Mouse (Mus musculus) spleen, adult 2 months (tissue): Measurements from ENCODE around the gene Olfr1371. TPM values are rescaled to one million over a fixed set of nuclear protein-coding genes. Genes with fewer than 3 reads are reported as not detected.
"Not testable (repeated sequence)": the region's sequence is repeated elsewhere in the genome, so short reads cannot be mapped to it uniquely, and the experiment has no call there.

Experiments used
- DNase-seq, 2 experiments: peaks; one replicate each; pipeline versions ENCODE4 v3.0.0 to v3.0.0-alpha.2; 2012 to 2021; ENCODE audit warnings: low spot score in 2 of 2, low read depth in 1 of 2
- H3K27ac ChIP-seq: fragments of 200-500 bp; 2 replicates; pipeline ENCODE4 v1.5.1; 2012; ENCODE audit warnings: low read length, inconsistent platforms; ENCODE audit not compliant: insufficient read depth
- H3K27me3 ChIP-seq: fragments of 200-500 bp; 2 replicates; pipeline ENCODE4 v1.6.1; 2012; ENCODE audit warnings: mild to moderate bottlenecking, moderate library complexity, low read length, inconsistent platforms; ENCODE audit not compliant: control insufficient read depth, insufficient read depth
- H3K36me3 ChIP-seq: fragments of 200-500 bp; 2 replicates; pipeline ENCODE4 v1.6.1; 2012; ENCODE audit warnings: mild to moderate bottlenecking, low read length, inconsistent platforms; ENCODE audit not compliant: control insufficient read depth, insufficient read depth
- H3K4me1 ChIP-seq: fragments of 200-500 bp; 2 replicates; pipeline ENCODE4 v1.6.1; 2011; ENCODE audit warnings: inconsistent platforms; ENCODE audit not compliant: control insufficient read depth, insufficient read depth, insufficient read length
- H3K4me3 ChIP-seq: fragments of 200-500 bp; 2 replicates; pipeline ENCODE4 v1.5.1; 2011; ENCODE audit warnings: mild to moderate bottlenecking, inconsistent platforms; ENCODE audit not compliant: insufficient read depth, insufficient read length; ENCODE audit errors: extremely low read depth
- CTCF ChIP-seq: fragments of 200-500 bp; IDR thresholded peaks from 2 replicates; pipeline ENCODE4 v1.5.1; 2011; ENCODE audit warnings: mild to moderate bottlenecking, inconsistent platforms; ENCODE audit not compliant: insufficient read depth, insufficient read length, insufficient replicate concordance; ENCODE audit errors: extremely low read depth
- POLR2A ChIP-seq: fragments of 200-500 bp; IDR thresholded peaks from 2 replicates; pipeline ENCODE4 v1.6.1; 2011; ENCODE audit warnings: low read depth, low read length, inconsistent platforms
- whole genome bisulfite sequencing: fragments of 180-500 bp; shearing (Covaris S2); methylation state at CpG from one replicate; pipeline ENCODE4 v1.1.7; 2018; 5-methylcytosine and 5-hydroxymethylcytosine counted together
- polyA plus RNA-seq: library from polyadenylated mRNA; depleted of rRNA; stranded (reverse); fragments of >200 nt; gene quantifications from 2 replicates; pipeline ENCODE4 v1.2.3, GENCODE M21; 2012

Olfr1371 gene
- polyA plus RNA-seq, 1 experiment = not detected

GRCm38 (mm10) chr11:52225986-52226599, 12.3 kb upstream of the Olfr1371 start:
- no peak overlapping the region for H3K4me3 ChIP-seq
- no peaks in the 10 kb centered on the region for H3K36me3 ChIP-seq
- no peak for DNase-seq
- H3K27ac ChIP-seq = no peak overlapping the region
- no peaks in the 10 kb centered on the region for H3K27me3 ChIP-seq
- H3K4me1 ChIP-seq = no peaks in the 10 kb centered on the region; the same call in 1 of the 2 replicates
- TF ChIP-seq CTCF (no peak), POLR2A (no peak)
- 71% methylated on average over 3 of the region's 3 CpGs for WGBS

GRCm38 (mm10) chr11:52223968-52224682, 10.3 kb upstream of the Olfr1371 start:
- Histone ChIP-seq H3K4me1 (no peaks in the 10 kb centered on the region; the same call in 1 of the 2 replicates), H3K27ac (no peak overlapping the region), H3K4me3 (peak overlapping the region; percentile 25; the same call in 1 of the 2 replicates), H3K36me3 (no peaks in the 10 kb centered on the region), H3K27me3 (no peaks in the 10 kb centered on the region)
- no peak for TF ChIP-seq POLR2A
- TF ChIP-seq CTCF = no peak
- 5% methylated on average over 19 of the region's 19 CpGs for WGBS
- DNase-seq = peak; percentile 65 to 72

GRCm38 (mm10) chr11:52222891-52223290, 9.1 kb upstream of the Olfr1371 start:
- Histone ChIP-seq H3K4me3 (no peak overlapping the region), H3K27me3 (no peaks in the 10 kb centered on the region), H3K36me3 (no peaks in the 10 kb centered on the region), H3K4me1 (no peaks in the 10 kb centered on the region; the same call in 1 of the 2 replicates), H3K27ac (no peak overlapping the region)
- peak; percentile 33 to 43 for DNase-seq
- TF ChIP-seq CTCF (peak; percentile 13; the same call in 1 of the 2 replicates), POLR2A (no peak)
- WGBS = 62% methylated on average over 6 of the region's 6 CpGs

- WGBS = 91% methylated on average over 6 of the region's 6 CpGs
- H3K27ac ChIP-seq, H3K4me1 ChIP-seq: not testable (repeated sequence)
These were observed 8.1 kb upstream of the Olfr1371 start for GRCm38 (mm10) chr11:52221921-52222320.

GRCm38 (mm10) chr11:52220282-52220681, 6.5 kb upstream of the Olfr1371 start:
- 13% methylated on average over 4 of the region's 4 CpGs for WGBS
- Histone ChIP-seq H3K4me3 (no peak overlapping the region), H3K27ac (no peak overlapping the region), H3K4me1 (no peaks in the 10 kb centered on the region; the same call in 1 of the 2 replicates), H3K27me3 (no peaks in the 10 kb centered on the region), H3K36me3 (no peaks in the 10 kb centered on the region)
- TF ChIP-seq CTCF = peak; percentile 75; the same call in 1 of the 2 replicates
- no peak for TF ChIP-seq POLR2A
- DNase-seq = peak in 1 of 2 experiments; percentile 66

More at GRCm38 (mm10) chr11:52221921-52222320, 8.1 kb upstream of the Olfr1371 start:
- not testable (repeated sequence) for H3K27me3 ChIP-seq, H3K4me3 ChIP-seq, H3K36me3 ChIP-seq, DNase-seq

- H3K4me1 ChIP-seq, H3K4me3 ChIP-seq, DNase-seq, H3K27me3 ChIP-seq, H3K36me3 ChIP-seq, H3K27ac ChIP-seq: not testable (repeated sequence)
- WGBS = 51% methylated on average over 8 of the region's 8 CpGs
These were observed 17.2 kb downstream of the Olfr1371 start for GRCm38 (mm10) chr11:52196496-52197023.

GRCm38 (mm10) chr11:52180651-52181050, 33.1 kb downstream of the Olfr1371 start:
- DNase-seq, H3K4me1 ChIP-seq, H3K4me3 ChIP-seq, H3K36me3 ChIP-seq, H3K27ac ChIP-seq, H3K27me3 ChIP-seq: not testable (repeated sequence)
- 69% methylated on average over 4 of the region's 4 CpGs for WGBS

GRCm38 (mm10) chr11:52179897-52180296, 33.9 kb downstream of the Olfr1371 start:
- WGBS = 86% methylated on average over 2 of the region's 3 CpGs
- H3K4me1 ChIP-seq, H3K27ac ChIP-seq, DNase-seq, H3K4me3 ChIP-seq, H3K27me3 ChIP-seq, H3K36me3 ChIP-seq: not testable (repeated sequence)
